Mouse (Mus musculus): ENCODE results near the gene Usp7. TPM values are rescaled to one million over a fixed set of nuclear protein-coding genes. Genes with fewer than 3 reads are reported as not detected.

Usp7 gene
- polyA plus RNA-seq, 1 experiment, result 94.8 TPM

DNA sequence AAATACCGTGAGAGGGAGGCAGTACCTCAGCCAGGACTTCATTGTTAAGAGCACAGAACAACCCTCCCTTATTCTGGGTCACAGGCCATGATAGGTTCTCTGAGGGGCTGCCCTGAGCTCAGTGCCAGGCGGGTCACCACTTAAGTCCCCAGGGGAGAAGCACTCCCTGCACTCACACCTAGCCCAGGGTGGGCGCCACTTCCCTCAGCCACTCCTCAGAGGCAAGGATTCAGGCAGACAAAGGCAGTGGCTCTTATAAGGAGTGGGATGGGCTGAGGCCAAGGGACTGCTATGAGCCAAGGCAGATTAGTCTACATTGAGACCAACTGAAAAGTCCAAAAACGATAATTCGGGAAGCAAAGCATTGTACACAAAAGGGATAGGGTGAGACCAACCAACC is 126.7 kb downstream of the Usp7 start:
- TF ChIP-seq POLR2A (IDR thresholded peaks at IDR 0.05; ENCODE audit: control insufficient read depth, extremely low read depth, insufficient read depth, low read length, poor library complexity), result no peak
- TF ChIP-seq CTCF (IDR thresholded peaks at IDR 0.05; ENCODE audit: borderline replicate concordance, control insufficient read depth, extremely low read depth, insufficient read depth, low read length, poor library complexity), result no peak
- H3K4me1 ChIP-seq (replicated peaks; ENCODE audit: control insufficient read depth, insufficient read depth, low read length), result peaks cover under 1% of the 10 kb centered on the region; the same call in 1 of the 2 replicates
- H3K36me3 ChIP-seq (ENCODE audit: control insufficient read depth, insufficient read depth, low read length), result no peaks in the 10 kb centered on the region
- no peak for DNase-seq
- H3K4me3 ChIP-seq (ENCODE audit: control insufficient read depth, insufficient read depth, low read length), result no peak overlapping the region
- WGBS, result 96% methylated on average over 5 of the region's 5 CpGs
- no peaks in the 10 kb centered on the region for H3K27me3 ChIP-seq (ENCODE audit: control insufficient read depth, insufficient read depth, low read length)
- no peak overlapping the region for H3K27ac ChIP-seq (ENCODE audit: control insufficient read depth, insufficient read depth, low read length)

DNA sequence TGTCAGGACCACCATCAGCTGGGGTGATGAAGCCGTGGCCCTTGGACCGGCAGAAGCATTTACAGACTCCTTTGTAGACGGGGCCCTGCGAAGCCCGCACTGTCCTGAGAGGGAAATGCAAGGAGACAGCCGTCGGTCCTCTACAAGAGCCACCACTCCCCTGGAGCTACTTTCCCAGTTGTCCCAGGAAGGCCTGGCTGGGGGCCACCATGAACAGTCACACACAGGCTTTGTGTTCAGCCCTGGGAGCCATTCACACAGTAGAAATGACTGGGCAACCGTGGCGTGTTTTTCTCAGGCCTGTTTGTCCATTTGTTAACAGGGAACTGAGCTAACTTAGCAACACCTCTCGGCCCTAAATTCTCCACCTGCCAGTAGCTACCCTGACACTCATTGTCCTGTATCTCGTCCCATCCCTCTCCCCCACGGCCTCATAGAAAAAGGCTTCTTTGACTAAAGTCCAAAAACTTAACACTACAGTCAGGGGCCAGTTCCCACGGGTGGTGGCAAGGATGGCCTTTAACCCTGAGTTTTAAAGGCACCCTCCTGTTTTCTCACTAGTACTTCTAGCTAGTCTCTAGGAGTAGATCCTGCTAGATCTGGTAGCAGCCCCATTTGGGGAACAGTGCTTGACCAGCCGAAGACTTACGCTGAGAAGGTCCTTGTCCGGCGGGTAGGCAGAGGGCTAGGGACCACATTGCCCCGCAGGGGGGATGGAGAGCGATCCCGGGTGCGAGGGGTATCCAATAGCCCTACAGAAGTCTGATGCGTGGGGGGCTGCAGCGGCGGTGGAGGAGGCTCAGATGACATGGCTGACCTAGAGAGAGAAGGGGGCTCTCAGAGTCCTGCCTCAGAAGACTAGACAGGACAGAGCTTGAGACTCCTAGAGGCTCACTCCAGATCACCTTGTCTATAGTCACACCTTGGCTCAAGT is 128.2 kb downstream of the Usp7 start:
- TF ChIP-seq CTCF (IDR thresholded peaks at IDR 0.05; ENCODE audit: borderline replicate concordance, control insufficient read depth, extremely low read depth, insufficient read depth, low read length, poor library complexity) (no peak), POLR2A (IDR thresholded peaks at IDR 0.05; ENCODE audit: control insufficient read depth, extremely low read depth, insufficient read depth, low read length, poor library complexity) (no peak)
- no peak overlapping the region for H3K27ac ChIP-seq (ENCODE audit: control insufficient read depth, insufficient read depth, low read length)
- H3K27me3 ChIP-seq (ENCODE audit: control insufficient read depth, insufficient read depth, low read length), result no peaks in the 10 kb centered on the region
- H3K4me1 ChIP-seq (replicated peaks; ENCODE audit: control insufficient read depth, insufficient read depth, low read length), result no peaks in the 10 kb centered on the region
- no peak for DNase-seq
- WGBS, result 95% methylated on average over 24 of the region's 24 CpGs
- no peak overlapping the region for H3K4me3 ChIP-seq (ENCODE audit: control insufficient read depth, insufficient read depth, low read length)
- H3K36me3 ChIP-seq (ENCODE audit: control insufficient read depth, insufficient read depth, low read length), result no peaks in the 10 kb centered on the region; the same call in 1 of the 2 replicates

GRCm38 (mm10) chr16:8663022-8663421 is 129.1 kb downstream of the Usp7 start:
- Histone ChIP-seq H3K27me3 (ENCODE audit: control insufficient read depth, insufficient read depth, low read length) (no peaks in the 10 kb centered on the region), H3K4me3 (ENCODE audit: control insufficient read depth, insufficient read depth, low read length) (no peak overlapping the region), H3K27ac (ENCODE audit: control insufficient read depth, insufficient read depth, low read length) (no peak overlapping the region), H3K4me1 (replicated peaks; ENCODE audit: control insufficient read depth, insufficient read depth, low read length) (no peaks in the 10 kb centered on the region), H3K36me3 (ENCODE audit: control insufficient read depth, insufficient read depth, low read length) (peaks cover 5% of the 10 kb centered on the region; the same call in 1 of the 2 replicates)
- 70% methylated on average over 2 of the region's 2 CpGs for WGBS
- DNase-seq, result no peak
- no peak for TF ChIP-seq POLR2A (IDR thresholded peaks at IDR 0.05; ENCODE audit: control insufficient read depth, extremely low read depth, insufficient read depth, low read length, poor library complexity)
- no peak for TF ChIP-seq CTCF (IDR thresholded peaks at IDR 0.05; ENCODE audit: borderline replicate concordance, control insufficient read depth, extremely low read depth, insufficient read depth, low read length, poor library complexity)

GRCm38 (mm10) chr16:8658764-8659163 is 133.3 kb downstream of the Usp7 start:
- H3K36me3 ChIP-seq (ENCODE audit: control insufficient read depth, insufficient read depth, low read length), result peaks cover 27% of the 10 kb centered on the region

GRCm38 (mm10) chr16:8658349-8658748 is 133.8 kb downstream of the Usp7 start:
- no peak for DNase-seq
- H3K27me3 ChIP-seq (ENCODE audit: control insufficient read depth, insufficient read depth, low read length), result no peaks in the 10 kb centered on the region
- no peak overlapping the region for H3K4me3 ChIP-seq (ENCODE audit: control insufficient read depth, insufficient read depth, low read length)
- H3K4me1 ChIP-seq (replicated peaks; ENCODE audit: control insufficient read depth, insufficient read depth, low read length), result no peaks in the 10 kb centered on the region
- peaks cover 27% of the 10 kb centered on the region for H3K36me3 ChIP-seq (ENCODE audit: control insufficient read depth, insufficient read depth, low read length)
- TF ChIP-seq POLR2A (IDR thresholded peaks at IDR 0.05; ENCODE audit: control insufficient read depth, extremely low read depth, insufficient read depth, low read length, poor library complexity), result no peak
- no peak for TF ChIP-seq CTCF (IDR thresholded peaks at IDR 0.05; ENCODE audit: borderline replicate concordance, control insufficient read depth, extremely low read depth, insufficient read depth, low read length, poor library complexity)
- WGBS, result 93% methylated on average over 4 of the region's 4 CpGs
- no peak overlapping the region for H3K27ac ChIP-seq (ENCODE audit: control insufficient read depth, insufficient read depth, low read length)

More at GRCm38 (mm10) chr16:8658764-8659163, 133.3 kb downstream of the Usp7 start:
- Histone ChIP-seq H3K27me3 (ENCODE audit: control insufficient read depth, insufficient read depth, low read length) (no peaks in the 10 kb centered on the region), H3K27ac (ENCODE audit: control insufficient read depth, insufficient read depth, low read length) (no peak overlapping the region), H3K4me3 (ENCODE audit: control insufficient read depth, insufficient read depth, low read length) (no peak overlapping the region), H3K4me1 (replicated peaks; ENCODE audit: control insufficient read depth, insufficient read depth, low read length) (no peaks in the 10 kb centered on the region)
- 98% methylated on average over 4 of the region's 4 CpGs for WGBS
- no peak for DNase-seq
- TF ChIP-seq CTCF (IDR thresholded peaks at IDR 0.05; ENCODE audit: borderline replicate concordance, control insufficient read depth, extremely low read depth, insufficient read depth, low read length, poor library complexity) (no peak), POLR2A (IDR thresholded peaks at IDR 0.05; ENCODE audit: control insufficient read depth, extremely low read depth, insufficient read depth, low read length, poor library complexity) (no peak)

- no peaks in the 10 kb centered on the region for H3K4me1 ChIP-seq (replicated peaks; ENCODE audit: control insufficient read depth, insufficient read depth, low read length)
- 88% methylated on average over 2 of the region's 2 CpGs for WGBS
- TF ChIP-seq CTCF (IDR thresholded peaks at IDR 0.05; ENCODE audit: borderline replicate concordance, control insufficient read depth, extremely low read depth, insufficient read depth, low read length, poor library complexity), result no peak
- TF ChIP-seq POLR2A (IDR thresholded peaks at IDR 0.05; ENCODE audit: control insufficient read depth, extremely low read depth, insufficient read depth, low read length, poor library complexity), result no peak
- no peak for DNase-seq
- H3K27ac ChIP-seq (ENCODE audit: control insufficient read depth, insufficient read depth, low read length), result no peak overlapping the region
- H3K27me3 ChIP-seq (ENCODE audit: control insufficient read depth, insufficient read depth, low read length), result no peaks in the 10 kb centered on the region
- H3K4me3 ChIP-seq (ENCODE audit: control insufficient read depth, insufficient read depth, low read length), result no peak overlapping the region
- peaks cover 30% of the 10 kb centered on the region for H3K36me3 ChIP-seq (ENCODE audit: control insufficient read depth, insufficient read depth, low read length)
Measured at GRCm38 (mm10) chr16:8656256-8656655, 135.9 kb downstream of the Usp7 start.
